Mouse (Mus musculus) lung, adult 10 weeks (tissue): ENCODE measurements around the gene Tctn1. TPM values are rescaled to one million over a fixed set of nuclear protein-coding genes. Genes with fewer than 3 reads are reported as not detected.

Source experiments
- polyA plus RNA-seq: library from polyadenylated mRNA; stranded (reverse); fragments of 350-450 nt; fragmentation: Illumina TruSeq; extraction: RNeasy Lipid Tissue Mini Kit (QIAGEN cat#74804); gene quantifications from one replicate; pipeline ENCODE4 v1.2.3, GENCODE M21; 2014; ENCODE audit warnings: low read depth, low replicate concordance; ENCODE audit not compliant: insufficient read depth

Tctn1 gene
- 4.1 TPM for polyA plus RNA-seq

GRCm38 (mm10) chr5:122263933-122264905 is at the start of gene Tctn1:
Tctn1 (minus strand) TSS chr5:122264460.

GRCm38 (mm10) chr5:122284183-122285028 is 20.1 kb upstream of the Tctn1 start, which contains the start of gene Pptc7:
Pptc7 (plus strand) TSS chr5:122284365.

GRCm38 (mm10) chr5:122206475-122206874 is 57.8 kb downstream of the Tctn1 start, which contains the start of gene Hvcn1:
Hvcn1 (plus strand) TSS chr5:122206804.

Other genes with a start within 250 kb of the Tctn1 start
- 1.2 TPM for gene Cux2, start 214.4 kb downstream of the Tctn1 start, polyA plus RNA-seq
- not detected for gene Myl2, start 163.5 kb downstream of the Tctn1 start, polyA plus RNA-seq
- gene Ccdc63, start 123.6 kb downstream of the Tctn1 start, polyA plus RNA-seq = 0.51 TPM
- 120 TPM for gene Ppp1cc, start 106.2 kb downstream of the Tctn1 start, polyA plus RNA-seq
- 16.2 TPM for gene Hvcn1, start 57.7 kb downstream of the Tctn1 start, polyA plus RNA-seq
- 12.7 TPM for gene Pptc7, start 19.9 kb upstream of the Tctn1 start, polyA plus RNA-seq
- 1.3 TPM for gene Rad9b, start 89.8 kb upstream of the Tctn1 start, polyA plus RNA-seq
- gene Vps29, start 89.9 kb upstream of the Tctn1 start, polyA plus RNA-seq = 92.0 TPM
- 21.9 TPM for gene Gpn3, start 107.4 kb upstream of the Tctn1 start, polyA plus RNA-seq
- 22.4 TPM for gene Fam216a, start 107.9 kb upstream of the Tctn1 start, polyA plus RNA-seq
- gene Arpc3, start 127.4 kb upstream of the Tctn1 start, polyA plus RNA-seq = 325 TPM
- gene Anapc7, start 157.2 kb upstream of the Tctn1 start, polyA plus RNA-seq = 17.9 TPM
- gene Atp2a2, start 237.8 kb upstream of the Tctn1 start, polyA plus RNA-seq = 104 TPM